Mouse (Mus musculus): Measurements from ENCODE around the gene Ptn. TPM values are rescaled to one million over a fixed set of nuclear protein-coding genes. Genes with fewer than 3 reads are reported as not detected.

Gene Ptn
- not detected in 2 replicates for total RNA-seq (2012; rRNA removed)
- not detected for polyA plus RNA-seq (2012; ENCODE audit: insufficient read depth in 1 of 2, insufficient read length in 2 of 2, low read depth in 1 of 2, low replicate concordance in 2 of 2, missing spikeins in 1 of 2)

- H3K36me3 ChIP-seq (ENCODE audit: control insufficient read depth in 1 of 2, insufficient read depth in 2 of 2, low read length in 2 of 2): no peaks in the 10 kb centered on the region
- TF ChIP-seq USF2 (IDR thresholded peaks at IDR 0.05; ENCODE audit: borderline replicate concordance in 1 of 2, insufficient read depth in 1 of 2, low read depth in 1 of 2, low read length in 2 of 2) (no peak), CTCF (IDR thresholded peaks at IDR 0.05 in 2 of 3, conservative IDR thresholded peaks at IDR 0.05 in 1 of 3; ENCODE audit: control insufficient read depth in 1 of 3, insufficient read depth in 1 of 3, low read depth in 2 of 3, low read length in 3 of 3, poor library complexity in 1 of 3, severe bottlenecking in 1 of 3) (no peak), MYB (IDR thresholded peaks at IDR 0.05; ENCODE audit: low read depth, low read length) (no peak), TBP (IDR thresholded peaks at IDR 0.05; ENCODE audit: low read depth, low read length) (no peak)
- H3K27me3 ChIP-seq (ENCODE audit: control insufficient read depth in 1 of 2, insufficient read depth in 2 of 2, low read length in 2 of 2): no peaks in the 10 kb centered on the region
- H3K9me3 ChIP-seq (replicated peaks; ENCODE audit: insufficient read depth, low read length): no peaks in the 10 kb centered on the region
- H3K4me3 ChIP-seq (ENCODE audit: control insufficient read depth in 1 of 2, insufficient read depth in 1 of 2, low read depth in 2 of 2, low read length in 2 of 2): no peak within 1 kb of the TSS
- no peaks in the 10 kb centered on the region for H3K79me2 ChIP-seq (ENCODE audit: control insufficient read depth, insufficient read depth, low read length, poor library complexity)
- no peak within 1 kb of the TSS for H3K9ac ChIP-seq (ENCODE audit: control insufficient read depth, low read depth, low read length, poor library complexity, severe bottlenecking)
- H3K4me1 ChIP-seq (ENCODE audit: control insufficient read depth in 1 of 2, insufficient read depth in 2 of 2, low read length in 2 of 2): no peaks in the 10 kb centered on the region
- H3K27ac ChIP-seq (ENCODE audit: control insufficient read depth, low read depth, low read length): no peak within 1 kb of the TSS
- DNase-seq (ENCODE audit: low read depth, low spot score): no peak
Measured at GRCm38 (mm10) chr6:36809747-36810285, at the start of gene Ptn. TSS of gene Ptn (minus strand) at chr6:36810220.

- no peaks in the 10 kb centered on the region for H3K36me3 ChIP-seq (ENCODE audit: control insufficient read depth in 1 of 2, insufficient read depth in 2 of 2, low read length in 2 of 2)
- no peak for DNase-seq (ENCODE audit: low read depth, low spot score)
- no peak overlapping the region for H3K27ac ChIP-seq (ENCODE audit: control insufficient read depth, low read depth, low read length)
- H3K27me3 ChIP-seq (ENCODE audit: control insufficient read depth in 1 of 2, insufficient read depth in 2 of 2, low read length in 2 of 2): no peaks in the 10 kb centered on the region
- H3K79me2 ChIP-seq (ENCODE audit: control insufficient read depth, insufficient read depth, low read length, poor library complexity): no peaks in the 10 kb centered on the region
- TF ChIP-seq POLR2AphosphoS2 (IDR thresholded peaks at IDR 0.05; ENCODE audit: low read length): no peak
- TF ChIP-seq MAX (IDR thresholded peaks at IDR 0.05; ENCODE audit: low read length): no peak
- TF ChIP-seq UBTF (IDR thresholded peaks at IDR 0.05; ENCODE audit: borderline replicate concordance, insufficient read depth, low read depth, low read length): no peak
- no peak for TF ChIP-seq KAT2A (conservative IDR thresholded peaks at IDR 0.05; ENCODE audit: low read depth, low read length)
- TF ChIP-seq RCOR1 (IDR thresholded peaks at IDR 0.05; ENCODE audit: low read depth, low read length): no peak
- no peak for TF ChIP-seq MAFK (IDR thresholded peaks at IDR 0.05; ENCODE audit: borderline replicate concordance, low read depth, low read length)
- TF ChIP-seq SMC3 (IDR thresholded peaks at IDR 0.05; ENCODE audit: low read depth, low read length): no peak
- TF ChIP-seq EP300 (IDR thresholded peaks at IDR 0.05; ENCODE audit: low read depth in 1 of 2, low read length in 2 of 2): no peak
- TF ChIP-seq ZNF384 (IDR thresholded peaks at IDR 0.05; ENCODE audit: low read depth, low read length): no peak
- no peak for TF ChIP-seq ZC3H11A (IDR thresholded peaks at IDR 0.05; ENCODE audit: low read depth, low read length)
- no peak for TF ChIP-seq USF1 (IDR thresholded peaks at IDR 0.05; ENCODE audit: low read depth, low read length)
- TF ChIP-seq CHD1 (IDR thresholded peaks at IDR 0.05; ENCODE audit: low read depth, low read length): no peak
- TF ChIP-seq MXI1 (IDR thresholded peaks at IDR 0.05; ENCODE audit: low read depth, low read length): no peak
- no peak for TF ChIP-seq SIN3A (IDR thresholded peaks at IDR 0.05; ENCODE audit: low read length)
- TF ChIP-seq USF2 (IDR thresholded peaks at IDR 0.05; ENCODE audit: borderline replicate concordance in 1 of 2, insufficient read depth in 1 of 2, low read depth in 1 of 2, low read length in 2 of 2): no peak
- no peak for TF ChIP-seq MAZ (IDR thresholded peaks at IDR 0.05; ENCODE audit: low read depth, low read length)
- no peak for TF ChIP-seq POLR2A (IDR thresholded peaks at IDR 0.05; ENCODE audit: control insufficient read depth in 1 of 2, insufficient read depth in 1 of 2, low read depth in 1 of 2, low read length in 2 of 2, poor library complexity in 1 of 2)
- H3K9ac ChIP-seq (ENCODE audit: control insufficient read depth, low read depth, low read length, poor library complexity, severe bottlenecking): no peak overlapping the region
- H3K4me3 ChIP-seq (ENCODE audit: control insufficient read depth in 1 of 2, insufficient read depth in 1 of 2, low read depth in 2 of 2, low read length in 2 of 2): no peak overlapping the region
- no peaks in the 10 kb centered on the region for H3K9me3 ChIP-seq (replicated peaks; ENCODE audit: insufficient read depth, low read length)
- no peaks in the 10 kb centered on the region for H3K4me1 ChIP-seq (ENCODE audit: control insufficient read depth in 1 of 2, insufficient read depth in 2 of 2, low read length in 2 of 2)
Measured at GRCm38 (mm10) chr6:36858258-36859041, 48.4 kb upstream of the Ptn start.

Measured in MEL (cell line).